Mouse (Mus musculus) myocyte (in vitro differentiated cells): ENCODE data around the gene Dzip1.

Experiments used
- CEBPB ChIP-seq: IDR thresholded peaks from 2 replicates; pipeline ENCODE4 v1.6.1; 2011; ENCODE audit warnings: mild to moderate bottlenecking, moderate library complexity; ENCODE audit not compliant: poor library complexity, insufficient read depth, severe bottlenecking
- E2F4 ChIP-seq: IDR thresholded peaks from one replicate; pipeline ENCODE4 v1.6.1; 2011; ENCODE audit warnings: mild to moderate bottlenecking, control low read depth, moderate library complexity; ENCODE audit not compliant: insufficient read depth
- MAX ChIP-seq: IDR thresholded peaks from one replicate; pipeline ENCODE4 v1.6.1; 2011; ENCODE audit warnings: low read depth, mild to moderate bottlenecking, control low read depth
- MYOD1 ChIP-seq, 3 experiments: IDR thresholded peaks; one replicate each; pipeline ENCODE4 v1.6.1; 2011; ENCODE audit warnings: control low read depth in 2 of 3, low read depth in 2 of 3, mild to moderate bottlenecking in 2 of 3, moderate library complexity in 1 of 3; ENCODE audit not compliant: insufficient read length in 2 of 3, control insufficient read depth in 1 of 3
- MYOG ChIP-seq, 3 experiments: IDR thresholded peaks; one replicate each; pipeline ENCODE4 v1.6.1; 2011; ENCODE audit warnings: control low read depth in 2 of 3, low read depth in 2 of 3, mild to moderate bottlenecking in 2 of 3; ENCODE audit not compliant: insufficient read length in 2 of 3, control insufficient read depth in 1 of 3, insufficient read depth in 1 of 3
- POLR2A ChIP-seq: IDR thresholded peaks from one replicate; pipeline ENCODE4 v1.6.1; 2011; ENCODE audit warnings: low read depth, mild to moderate bottlenecking, control low read depth, moderate library complexity; ENCODE audit not compliant: insufficient read length
- POLR2AphosphoS2 ChIP-seq: IDR thresholded peaks from one replicate; pipeline ENCODE4 v1.6.1; 2011; ENCODE audit warnings: low read depth, control low read depth; ENCODE audit not compliant: insufficient read length
- REST ChIP-seq: IDR thresholded peaks from one replicate; pipeline ENCODE4 v1.6.1; 2011; ENCODE audit warnings: mild to moderate bottlenecking, control low read depth, moderate library complexity; ENCODE audit not compliant: insufficient read depth, insufficient read length
- TCF12 ChIP-seq: IDR thresholded peaks from one replicate; pipeline ENCODE4 v1.6.1; 2011; ENCODE audit warnings: mild to moderate bottlenecking, control low read depth; ENCODE audit not compliant: poor library complexity, insufficient read depth, severe bottlenecking
- TCF3 ChIP-seq: IDR thresholded peaks from one replicate; pipeline ENCODE4 v1.6.1; 2011; ENCODE audit warnings: low read depth, control low read depth; ENCODE audit not compliant: insufficient read length

GRCm38 (mm10) chr14:118840027-118840426 lies 85.2 kb downstream of the Dzip1 start:
- no peak for TF ChIP-seq MYOD1 (IDR thresholded peaks at IDR 0.05; ENCODE audit: control insufficient read depth in 1 of 3, insufficient read length in 2 of 3, low read depth in 2 of 3)
- TF ChIP-seq POLR2A: no peak
- TF ChIP-seq TCF3: no peak
- TF ChIP-seq TCF12: no peak
- TF ChIP-seq POLR2AphosphoS2: no peak
- no peak for TF ChIP-seq MAX
- no peak for TF ChIP-seq E2F4
- TF ChIP-seq REST: no peak
- TF ChIP-seq MYOG (IDR thresholded peaks at IDR 0.05; ENCODE audit: control insufficient read depth in 1 of 3, insufficient read depth in 1 of 3, insufficient read length in 2 of 3, low read depth in 2 of 3): no peak
- no peak for TF ChIP-seq CEBPB
